Mouse (Mus musculus): ENCODE results near the gene Ush1c. TPM values are rescaled to one million over a fixed set of nuclear protein-coding genes. Genes with fewer than 3 reads are reported as not detected.

Gene Ush1c
- 2.8 and 3.0 TPM in 2 replicates for polyA plus RNA-seq (2012; rRNA removed)

GRCm38 (mm10) chr7:46238346-46238745, at the start of gene Ush1c:
Gene Ush1c, minus strand, starts transcription at chr7:46238503.
- no peaks in the 10 kb centered on the region for H3K27me3 ChIP-seq (ENCODE audit: control insufficient read depth, insufficient read depth, low read length)
- H3K4me3 ChIP-seq (ENCODE audit: control insufficient read depth, low read depth, low read length): no peak within 1 kb of the TSS
- TF ChIP-seq CTCF (IDR thresholded peaks at IDR 0.05; ENCODE audit: control insufficient read depth, insufficient read depth, insufficient replicate concordance, low read depth, low read length): no peak
- TF ChIP-seq POLR2A (IDR thresholded peaks at IDR 0.05; ENCODE audit: control insufficient read depth, low read depth, low read length): no peak
- no peaks in the 10 kb centered on the region for H3K36me3 ChIP-seq (ENCODE audit: control insufficient read depth, insufficient read depth, low read length)
- no peak within 1 kb of the TSS for H3K27ac ChIP-seq (ENCODE audit: control insufficient read depth, insufficient read depth, low read depth, low read length)
- H3K4me1 ChIP-seq (ENCODE audit: control insufficient read depth, insufficient read depth, low read length): no peaks in the 10 kb centered on the region

GRCm38 (mm10) chr7:46287051-46287450, 48.7 kb upstream of the Ush1c start:
- Histone ChIP-seq H3K4me3 (ENCODE audit: control insufficient read depth, low read depth, low read length) (no peak overlapping the region), H3K27ac (ENCODE audit: control insufficient read depth, insufficient read depth, low read depth, low read length) (no peak overlapping the region), H3K36me3 (ENCODE audit: control insufficient read depth, insufficient read depth, low read length) (no peaks in the 10 kb centered on the region), H3K4me1 (ENCODE audit: control insufficient read depth, insufficient read depth, low read length) (no peaks in the 10 kb centered on the region), H3K27me3 (ENCODE audit: control insufficient read depth, insufficient read depth, low read length) (no peaks in the 10 kb centered on the region)
- TF ChIP-seq POLR2A (IDR thresholded peaks at IDR 0.05; ENCODE audit: control insufficient read depth, low read depth, low read length) (no peak), CTCF (IDR thresholded peaks at IDR 0.05; ENCODE audit: control insufficient read depth, insufficient read depth, insufficient replicate concordance, low read depth, low read length) (no peak)

- H3K36me3 ChIP-seq (ENCODE audit: control insufficient read depth, insufficient read depth, low read length): no peaks in the 10 kb centered on the region
- H3K27me3 ChIP-seq (ENCODE audit: control insufficient read depth, insufficient read depth, low read length): no peaks in the 10 kb centered on the region
- TF ChIP-seq POLR2A (IDR thresholded peaks at IDR 0.05; ENCODE audit: control insufficient read depth, low read depth, low read length): no peak
- no peak for TF ChIP-seq CTCF (IDR thresholded peaks at IDR 0.05; ENCODE audit: control insufficient read depth, insufficient read depth, insufficient replicate concordance, low read depth, low read length)
- H3K4me1 ChIP-seq (ENCODE audit: control insufficient read depth, insufficient read depth, low read length): no peaks in the 10 kb centered on the region
- no peak overlapping the region for H3K4me3 ChIP-seq (ENCODE audit: control insufficient read depth, low read depth, low read length)
- H3K27ac ChIP-seq (ENCODE audit: control insufficient read depth, insufficient read depth, low read depth, low read length): no peak overlapping the region
Observed at GRCm38 (mm10) chr7:46286391-46286790, 48.1 kb upstream of the Ush1c start.

- H3K4me3 ChIP-seq (ENCODE audit: control insufficient read depth, low read depth, low read length): no peak overlapping the region
- no peaks in the 10 kb centered on the region for H3K36me3 ChIP-seq (ENCODE audit: control insufficient read depth, insufficient read depth, low read length)
- H3K27me3 ChIP-seq (ENCODE audit: control insufficient read depth, insufficient read depth, low read length): no peaks in the 10 kb centered on the region
- H3K4me1 ChIP-seq (ENCODE audit: control insufficient read depth, insufficient read depth, low read length): no peaks in the 10 kb centered on the region
- TF ChIP-seq CTCF (IDR thresholded peaks at IDR 0.05; ENCODE audit: control insufficient read depth, insufficient read depth, insufficient replicate concordance, low read depth, low read length): no peak
- TF ChIP-seq POLR2A (IDR thresholded peaks at IDR 0.05; ENCODE audit: control insufficient read depth, low read depth, low read length): no peak
- H3K27ac ChIP-seq (ENCODE audit: control insufficient read depth, insufficient read depth, low read depth, low read length): no peak overlapping the region
Observed at GRCm38 (mm10) chr7:46285161-46285839, 47.0 kb upstream of the Ush1c start.

GRCm38 (mm10) chr7:46283681-46284080, 45.4 kb upstream of the Ush1c start:
- TF ChIP-seq POLR2A (IDR thresholded peaks at IDR 0.05; ENCODE audit: control insufficient read depth, low read depth, low read length): no peak
- Histone ChIP-seq H3K36me3 (ENCODE audit: control insufficient read depth, insufficient read depth, low read length) (no peaks in the 10 kb centered on the region), H3K27ac (ENCODE audit: control insufficient read depth, insufficient read depth, low read depth, low read length) (no peak overlapping the region), H3K4me1 (ENCODE audit: control insufficient read depth, insufficient read depth, low read length) (no peaks in the 10 kb centered on the region), H3K4me3 (ENCODE audit: control insufficient read depth, low read depth, low read length) (no peak overlapping the region), H3K27me3 (ENCODE audit: control insufficient read depth, insufficient read depth, low read length) (no peaks in the 10 kb centered on the region)

- H3K4me3 ChIP-seq (ENCODE audit: control insufficient read depth, low read depth, low read length): no peak overlapping the region
- no peaks in the 10 kb centered on the region for H3K36me3 ChIP-seq (ENCODE audit: control insufficient read depth, insufficient read depth, low read length)
- H3K4me1 ChIP-seq (ENCODE audit: control insufficient read depth, insufficient read depth, low read length): no peaks in the 10 kb centered on the region
- TF ChIP-seq CTCF (IDR thresholded peaks at IDR 0.05; ENCODE audit: control insufficient read depth, insufficient read depth, insufficient replicate concordance, low read depth, low read length): no peak
- TF ChIP-seq POLR2A (IDR thresholded peaks at IDR 0.05; ENCODE audit: control insufficient read depth, low read depth, low read length): no peak
- no peaks in the 10 kb centered on the region for H3K27me3 ChIP-seq (ENCODE audit: control insufficient read depth, insufficient read depth, low read length)
- H3K27ac ChIP-seq (ENCODE audit: control insufficient read depth, insufficient read depth, low read depth, low read length): no peak overlapping the region
Observed at GRCm38 (mm10) chr7:46282276-46282675, 44.0 kb upstream of the Ush1c start.

- Histone ChIP-seq H3K4me3 (ENCODE audit: control insufficient read depth, low read depth, low read length) (no peak overlapping the region), H3K36me3 (ENCODE audit: control insufficient read depth, insufficient read depth, low read length) (no peaks in the 10 kb centered on the region), H3K27me3 (ENCODE audit: control insufficient read depth, insufficient read depth, low read length) (no peaks in the 10 kb centered on the region), H3K27ac (ENCODE audit: control insufficient read depth, insufficient read depth, low read depth, low read length) (no peak overlapping the region), H3K4me1 (ENCODE audit: control insufficient read depth, insufficient read depth, low read length) (no peaks in the 10 kb centered on the region)
- TF ChIP-seq CTCF (IDR thresholded peaks at IDR 0.05; ENCODE audit: control insufficient read depth, insufficient read depth, insufficient replicate concordance, low read depth, low read length) (no peak), POLR2A (IDR thresholded peaks at IDR 0.05; ENCODE audit: control insufficient read depth, low read depth, low read length) (no peak)
Observed at GRCm38 (mm10) chr7:46280896-46281295, 42.6 kb upstream of the Ush1c start.

Measured in testis, adult 2 months (tissue).